Mouse (Mus musculus) heart, postnatal 0 days (tissue): Measurements from ENCODE around the gene Vsnl1.

Source experiments
- CTCF ChIP-seq: IDR thresholded peaks from 2 replicates; pipeline ENCODE4 v1.5.1; 2016; ENCODE audit warnings: antibody characterized with exemption, control low read depth, low read depth
- EP300 ChIP-seq: IDR thresholded peaks from 2 replicates; pipeline ENCODE4 v1.6.1; 2016; ENCODE audit warnings: antibody characterized with exemption, low read depth

- TF ChIP-seq CTCF (no peak), EP300 (no peak)
These were observed 74.0 kb downstream of the Vsnl1 start for GRCm38 (mm10) chr12:11362435-11362834.
